Mouse (Mus musculus) ovary, postnatal 36 days (tissue): Measurements from ENCODE around the gene Cttnbp2nl.

Source experiments
- DNase-seq: peaks from one replicate; pipeline ENCODE4 v3.0.0; 2022; ENCODE audit warnings: low spot score, mixed read lengths

The Cttnbp2nl gene

GRCm38 (mm10) chr3:105014908-105015307 lies 38.0 kb downstream of the Cttnbp2nl start:
- DNase-seq: no peak

- no peak for DNase-seq
These were observed 40.1 kb downstream of the Cttnbp2nl start for GRCm38 (mm10) chr3:105012696-105013313.

- no peak for DNase-seq
These were observed 41.1 kb downstream of the Cttnbp2nl start for GRCm38 (mm10) chr3:105011883-105012282.

- no peak for DNase-seq
These were observed 42.1 kb downstream of the Cttnbp2nl start for GRCm38 (mm10) chr3:105010681-105011339.

DNA sequence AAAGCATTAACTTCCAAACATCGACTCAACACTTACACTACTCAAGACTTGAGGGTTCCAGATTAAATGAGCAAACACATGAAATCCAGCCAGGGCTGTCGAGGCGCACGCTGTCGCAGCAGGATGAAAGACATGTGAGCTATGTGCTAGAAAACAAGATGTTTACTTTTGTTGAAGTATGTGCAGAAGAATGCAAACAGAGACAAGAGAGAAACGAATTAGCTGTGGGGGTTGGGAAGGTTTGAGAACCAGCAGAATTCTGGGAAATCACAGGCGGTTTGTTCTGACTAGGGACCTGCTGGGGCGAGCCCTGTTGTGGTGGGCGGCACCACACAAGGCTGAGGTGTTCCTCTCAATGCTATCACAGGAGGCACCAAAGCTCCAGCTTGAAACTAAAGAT lies 44.9 kb downstream of the Cttnbp2nl start:
- DNase-seq: no peak

DNA sequence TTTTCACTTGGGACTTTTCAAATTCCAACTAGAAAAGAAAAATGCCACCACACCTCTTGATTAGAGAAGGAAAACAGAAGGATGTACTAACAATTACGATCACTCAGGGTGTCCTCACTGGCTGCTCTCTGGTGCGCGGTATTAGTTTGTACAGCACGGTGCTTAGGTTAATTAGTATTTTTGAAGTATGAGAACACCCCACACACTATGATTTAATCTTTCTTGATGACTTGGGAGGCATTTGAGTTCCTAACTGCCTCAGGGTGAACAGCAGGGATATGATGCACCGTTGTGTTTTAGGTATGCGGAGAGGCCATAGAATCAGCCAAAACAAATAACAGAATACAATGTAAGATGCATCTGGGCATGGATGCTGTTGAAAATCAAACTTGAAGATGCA lies 46.8 kb downstream of the Cttnbp2nl start:
- no peak for DNase-seq

- DNase-seq: no peak
These were observed 47.3 kb downstream of the Cttnbp2nl start for GRCm38 (mm10) chr3:105005561-105006065.

DNA sequence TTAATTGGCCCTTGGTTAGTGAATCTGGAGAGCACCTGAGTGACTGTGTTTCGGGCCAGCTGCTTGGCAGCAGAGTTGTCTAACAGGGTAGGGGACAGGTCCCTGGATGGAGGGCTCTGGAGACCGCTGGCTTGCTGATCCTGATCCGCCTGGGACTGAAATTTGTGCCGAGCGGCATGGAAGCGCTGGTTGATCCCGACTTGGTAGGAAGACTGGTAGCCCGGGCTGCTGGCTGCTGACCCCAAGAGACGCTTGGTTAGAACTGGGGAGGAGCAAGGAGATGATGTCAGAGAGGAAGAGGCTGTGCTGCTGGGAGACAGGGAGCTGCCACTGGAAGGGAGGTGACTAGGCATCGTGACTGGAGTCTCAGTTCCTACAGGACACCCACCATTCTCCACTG lies 47.9 kb downstream of the Cttnbp2nl start:
- DNase-seq: no peak

GRCm38 (mm10) chr3:105003960-105004463 lies 48.9 kb downstream of the Cttnbp2nl start:
- DNase-seq: no peak

GRCm38 (mm10) chr3:105001374-105001773 lies 51.6 kb downstream of the Cttnbp2nl start:
- no peak for DNase-seq

- DNase-seq: no peak
These were observed 52.4 kb downstream of the Cttnbp2nl start for GRCm38 (mm10) chr3:105000561-105000960.

- DNase-seq: no peak
These were observed 55.4 kb downstream of the Cttnbp2nl start for GRCm38 (mm10) chr3:104997563-104997962.

DNA sequence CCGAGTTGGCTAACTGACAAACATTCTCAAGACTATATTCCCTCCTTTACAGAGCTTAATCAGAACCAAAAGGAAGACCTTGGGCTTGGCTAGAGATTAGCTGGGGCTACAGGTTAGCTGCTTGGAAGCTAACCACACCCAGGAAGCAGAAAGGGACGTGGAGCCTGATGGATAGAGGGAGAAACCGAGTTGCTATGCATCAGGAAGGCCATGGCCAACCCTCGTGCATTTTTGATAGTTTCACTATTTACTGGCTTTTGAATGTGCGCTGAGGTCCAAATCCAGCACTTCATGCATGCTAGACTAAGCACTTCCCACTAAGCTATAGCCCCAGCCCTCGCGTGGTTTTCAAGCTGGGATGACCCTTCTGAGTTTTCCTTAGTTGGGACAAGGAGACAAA lies 57.2 kb downstream of the Cttnbp2nl start:
- DNase-seq: no peak

DNA sequence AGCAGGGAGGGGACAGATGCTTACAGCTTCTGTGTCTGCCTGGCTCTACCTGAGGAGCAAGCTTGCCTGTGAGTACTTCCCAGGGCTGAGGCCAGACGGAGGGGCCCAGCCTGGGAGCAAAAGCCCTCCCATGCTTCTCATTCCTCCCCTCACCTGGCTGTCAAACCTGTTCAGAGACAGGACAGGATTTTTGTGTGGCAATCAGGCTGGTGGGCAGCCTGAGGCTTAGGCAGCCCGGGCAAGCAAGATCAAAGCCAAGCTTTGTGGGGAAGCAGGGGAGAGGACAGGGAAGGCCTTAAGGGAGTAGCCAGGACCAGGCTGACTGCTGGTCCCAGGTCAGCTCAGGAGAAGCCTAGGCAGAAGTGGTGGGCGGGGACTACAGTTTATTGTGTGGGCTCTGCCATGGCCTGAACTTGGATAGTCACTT lies 58.5 kb downstream of the Cttnbp2nl start:
- DNase-seq: no peak

GRCm38 (mm10) chr3:104993800-104994199 lies 59.1 kb downstream of the Cttnbp2nl start:
- no peak for DNase-seq

- peak; percentile 89 for DNase-seq
These were observed 60.1 kb downstream of the Cttnbp2nl start for GRCm38 (mm10) chr3:104992709-104993388.

- DNase-seq: no peak
These were observed 61.2 kb downstream of the Cttnbp2nl start for GRCm38 (mm10) chr3:104991703-104992102.

- no peak for DNase-seq
These were observed 65.1 kb downstream of the Cttnbp2nl start for GRCm38 (mm10) chr3:104987884-104988283.

GRCm38 (mm10) chr3:104979735-104980134 lies 73.2 kb downstream of the Cttnbp2nl start:
- DNase-seq: no peak

DNA sequence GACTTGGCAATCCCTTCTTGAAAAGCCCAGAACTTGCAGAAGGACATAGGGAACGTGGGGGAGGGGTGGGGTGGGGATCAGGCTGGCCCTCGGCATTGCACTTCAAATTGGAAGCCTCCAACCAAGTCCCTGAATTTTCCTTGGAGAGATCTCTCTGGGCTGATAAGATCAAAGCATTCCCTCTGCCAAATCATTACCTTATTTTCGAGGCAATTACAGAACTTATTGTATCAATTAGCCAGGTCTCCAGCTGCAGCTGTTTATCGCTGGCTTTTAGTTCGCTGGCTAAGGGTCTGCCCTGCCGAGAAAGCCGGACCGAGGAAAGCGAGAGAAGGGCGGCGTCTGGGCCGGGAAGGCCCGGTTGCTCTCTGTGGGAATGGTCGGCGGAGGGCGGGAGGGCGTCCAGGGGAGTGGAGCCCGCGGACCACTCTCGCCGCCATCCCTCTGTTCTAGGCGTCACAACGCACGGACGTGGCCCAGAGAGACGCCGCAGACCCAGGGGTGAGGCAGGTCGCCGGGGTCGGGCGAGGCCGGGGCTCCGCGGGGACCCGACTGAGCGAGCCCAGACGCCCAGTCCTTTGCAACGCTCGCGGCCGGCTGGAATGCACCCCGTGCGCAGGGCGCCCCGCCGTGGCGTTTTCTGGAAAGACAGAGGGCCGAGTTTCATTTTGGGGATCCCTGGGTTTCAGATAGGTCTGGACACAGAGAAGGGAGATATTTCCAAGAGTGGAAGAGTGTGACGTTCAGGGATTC lies 85.2 kb downstream of the Cttnbp2nl start:
- peak; percentile 91 for DNase-seq

DNA sequence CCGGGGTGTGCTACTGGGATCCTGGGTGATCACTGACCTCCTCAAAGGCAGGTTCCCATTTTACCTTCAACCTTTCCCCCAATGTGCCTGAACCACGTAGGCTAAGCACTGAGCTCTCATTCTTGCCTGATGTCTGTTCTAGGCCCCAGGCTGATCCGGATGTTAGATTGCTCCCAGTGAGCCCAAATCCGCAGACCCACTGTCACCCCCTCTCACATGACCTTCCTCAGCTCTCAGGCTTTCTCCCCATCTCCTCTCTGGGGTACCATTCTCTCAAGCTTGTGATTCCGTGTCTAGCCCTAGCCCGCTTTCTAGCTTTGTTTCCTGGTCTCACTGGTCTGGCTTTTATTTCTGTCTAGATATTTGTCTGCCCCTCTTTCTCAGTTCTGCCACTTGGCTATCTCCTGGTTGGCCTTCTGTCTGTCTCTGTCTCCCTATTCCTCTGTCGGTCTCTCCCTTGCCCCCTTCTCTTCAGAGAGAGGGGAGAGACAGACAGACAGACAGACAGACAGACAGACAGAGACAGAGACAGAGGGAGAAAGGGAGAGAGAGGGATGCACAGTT lies 86.9 kb downstream of the Cttnbp2nl start:
- no peak for DNase-seq
